Mouse (Mus musculus): ENCODE data around the gene Il1r1.

The Il1r1 gene

DNA sequence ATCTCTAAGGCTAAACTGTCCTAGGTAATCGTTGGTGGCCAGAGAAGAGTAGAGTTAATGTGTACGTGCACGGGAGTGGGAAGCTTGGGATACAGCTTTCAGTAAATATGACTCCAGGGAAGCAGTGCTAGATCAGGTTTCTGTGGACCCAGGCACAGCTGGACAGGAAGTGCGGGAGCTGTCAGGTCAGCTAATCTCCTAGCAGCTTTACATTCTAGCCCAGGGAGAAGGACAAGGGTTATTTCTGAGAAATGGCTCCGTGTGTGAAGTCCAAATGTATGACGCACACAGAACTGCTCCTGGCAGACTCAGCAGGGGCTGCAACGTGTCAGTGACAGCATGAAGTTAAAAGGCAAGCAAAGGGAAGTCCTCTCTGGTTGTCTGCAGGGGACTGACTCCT is 8.3 kb downstream of the Il1r1 start:
- no peak for DNase-seq

GRCm38 (mm10) chr1:40233621-40234020 is 8.7 kb downstream of the Il1r1 start:
- DNase-seq: no peak

- DNase-seq: no peak
Measured at GRCm38 (mm10) chr1:40235597-40236249, 10.8 kb downstream of the Il1r1 start.

DNA sequence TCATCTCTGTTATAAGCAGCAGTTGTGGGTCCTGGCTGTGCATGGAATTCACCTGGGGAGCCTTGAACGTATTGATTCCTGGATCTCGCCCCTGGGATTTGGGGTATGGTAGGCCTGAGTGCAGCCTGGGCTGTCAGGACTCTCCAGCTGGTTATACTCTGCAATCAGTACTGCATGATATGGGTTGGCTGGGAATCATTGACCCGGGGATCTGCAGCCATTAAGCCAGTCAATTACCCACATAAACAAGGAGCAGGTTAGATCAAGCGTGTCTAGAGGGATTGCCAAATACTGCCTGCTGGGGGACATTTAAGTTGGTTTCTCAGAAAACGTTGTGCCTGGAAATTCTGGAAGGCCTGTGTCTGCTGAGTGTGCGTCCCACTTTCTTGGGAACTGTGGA is 11.8 kb downstream of the Il1r1 start:
- no peak for DNase-seq

- no peak for DNase-seq
Measured at GRCm38 (mm10) chr1:40237094-40237493, 12.2 kb downstream of the Il1r1 start.

DNA sequence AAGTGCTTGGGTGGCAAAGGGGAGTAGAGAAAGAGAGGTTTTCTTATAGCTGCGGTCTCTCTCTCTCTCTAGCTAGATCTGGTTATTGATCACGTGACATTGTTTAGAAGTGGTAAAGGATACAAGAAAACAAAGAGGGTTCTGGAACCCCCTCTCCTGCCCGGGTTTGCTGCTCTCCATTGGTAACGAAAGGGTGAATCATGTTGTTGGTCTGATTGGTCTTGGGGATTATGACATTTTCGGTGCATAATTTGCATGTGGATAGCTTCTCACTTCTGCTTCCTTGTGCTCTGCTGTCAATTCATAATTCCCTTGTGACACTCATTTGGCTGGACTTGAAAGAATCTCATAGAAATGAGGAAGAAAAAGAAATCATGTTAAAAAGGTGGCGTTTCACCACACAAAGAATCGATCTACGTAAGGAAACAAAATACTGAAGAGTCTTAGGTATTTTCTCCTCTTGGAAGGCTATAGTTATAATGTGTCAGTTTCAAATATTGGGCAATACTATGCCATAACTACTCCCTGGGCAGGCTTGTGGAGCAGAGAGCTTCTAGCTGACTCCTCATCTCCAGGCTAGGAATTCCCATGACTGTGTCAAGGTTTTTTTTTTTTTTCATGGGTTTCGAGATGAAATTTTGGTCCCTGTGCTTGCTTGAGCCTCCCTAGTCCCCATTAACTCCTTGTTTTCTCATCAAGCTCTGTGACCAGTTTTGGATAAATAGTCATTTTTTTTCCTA is 15.6 kb downstream of the Il1r1 start:
- no peak for DNase-seq

DNA sequence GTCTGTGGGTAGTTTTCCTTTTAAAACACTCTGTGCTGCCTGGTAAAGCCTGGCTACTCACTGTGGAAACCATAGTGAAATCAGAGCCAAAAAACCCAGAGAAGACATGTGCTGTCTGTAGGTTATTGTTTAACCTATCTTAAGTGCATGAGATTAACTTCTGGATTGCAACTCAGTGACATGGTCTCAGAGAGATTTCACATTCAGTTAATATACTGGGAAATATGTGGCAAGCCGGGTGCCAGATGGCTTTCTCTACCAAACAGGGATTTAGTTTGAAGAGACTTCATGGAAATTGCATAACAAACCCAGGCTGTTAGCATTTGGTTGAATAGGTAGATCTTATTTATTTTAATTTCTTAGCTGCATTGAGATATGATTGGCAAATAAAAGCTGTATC is 17.8 kb downstream of the Il1r1 start:
- no peak for DNase-seq

DNA sequence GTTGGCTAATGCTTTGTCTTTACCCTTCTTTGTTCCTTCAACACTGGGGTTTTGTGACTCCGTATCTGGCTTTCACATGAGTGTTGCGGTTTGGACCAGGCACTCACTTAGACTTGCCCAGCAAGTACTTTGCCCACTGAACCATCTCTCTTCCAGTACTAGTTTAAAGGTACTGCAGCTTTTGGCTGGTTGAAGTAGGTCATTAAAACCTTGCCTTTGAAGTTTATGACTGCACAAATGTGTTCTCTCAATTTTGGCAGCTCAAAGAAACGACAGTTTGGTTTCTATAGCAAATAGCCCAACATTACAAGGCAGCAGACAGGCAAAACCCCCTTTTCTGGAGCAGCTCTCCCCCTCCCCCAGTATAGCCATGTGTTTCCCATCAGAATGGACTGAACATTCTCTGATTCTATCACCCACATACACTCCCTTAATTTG is 18.7 kb downstream of the Il1r1 start:
- DNase-seq: no peak

DNA sequence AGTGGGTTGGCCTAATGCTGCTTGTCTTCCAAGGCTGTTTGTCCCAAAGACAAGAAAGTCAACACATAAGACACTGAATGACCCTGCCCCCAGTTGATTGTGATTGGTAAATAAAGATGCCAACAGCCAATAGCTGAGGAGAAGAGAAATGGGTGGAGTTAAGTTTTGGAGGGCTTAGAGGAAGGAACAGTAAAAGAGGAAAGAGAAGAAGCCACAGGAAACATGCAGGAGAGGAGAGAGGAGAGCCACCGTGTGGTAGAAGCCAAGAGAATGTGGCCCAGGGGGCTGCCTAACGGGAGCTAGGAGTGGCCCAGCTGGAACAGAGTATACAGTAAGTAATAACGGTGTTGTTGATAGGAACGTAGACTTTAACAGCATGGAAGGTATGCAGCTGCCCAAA is 25.5 kb downstream of the Il1r1 start:
- no peak for DNase-seq

- DNase-seq: no peak
Measured at GRCm38 (mm10) chr1:40252507-40252906, 27.6 kb downstream of the Il1r1 start.

- no peak for DNase-seq
Measured at GRCm38 (mm10) chr1:40253940-40254339, 29.1 kb downstream of the Il1r1 start.

GRCm38 (mm10) chr1:40254347-40255057 is 29.6 kb downstream of the Il1r1 start:
- DNase-seq: no peak

- no peak for DNase-seq
Measured at GRCm38 (mm10) chr1:40262441-40263121, 37.7 kb downstream of the Il1r1 start.

DNA sequence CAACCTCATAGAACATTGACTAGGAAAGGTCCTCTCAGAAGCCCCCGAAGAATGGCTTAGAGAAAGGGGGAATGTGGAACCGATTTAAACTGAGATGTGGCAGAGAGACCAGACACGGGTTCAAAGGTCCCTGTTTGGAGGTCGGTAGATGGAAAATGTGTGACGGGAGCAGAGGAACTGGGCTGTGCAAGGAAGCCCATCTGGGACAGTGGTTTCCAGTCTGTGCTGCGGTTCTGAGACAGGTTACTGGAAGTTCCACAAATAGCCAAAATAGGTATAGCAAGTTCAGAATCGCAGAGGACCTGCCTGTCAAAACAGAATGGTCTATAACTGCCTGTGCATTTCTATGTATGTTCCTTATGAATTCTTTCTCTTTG is 38.2 kb downstream of the Il1r1 start:
- DNase-seq: no peak

DNA sequence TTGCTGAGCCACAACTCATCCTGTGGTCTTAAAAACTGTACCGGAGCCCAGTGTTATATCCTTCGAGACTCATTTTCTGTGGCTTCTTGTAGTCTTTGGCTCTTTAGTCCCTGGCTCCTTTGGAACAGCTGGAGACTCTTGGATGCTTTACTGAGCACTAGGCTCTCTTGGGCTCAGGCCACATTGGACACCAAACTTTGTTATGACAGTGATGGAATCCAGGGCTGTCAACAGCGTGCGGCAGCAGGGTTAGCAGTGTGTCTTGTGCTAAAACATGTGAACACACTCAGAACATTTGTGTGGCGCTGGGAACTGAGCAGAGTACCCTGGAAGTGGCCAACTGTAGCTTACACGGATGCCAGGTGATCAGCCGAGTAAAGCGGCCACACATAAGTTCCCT is 38.8 kb downstream of the Il1r1 start:
- no peak for DNase-seq

DNA sequence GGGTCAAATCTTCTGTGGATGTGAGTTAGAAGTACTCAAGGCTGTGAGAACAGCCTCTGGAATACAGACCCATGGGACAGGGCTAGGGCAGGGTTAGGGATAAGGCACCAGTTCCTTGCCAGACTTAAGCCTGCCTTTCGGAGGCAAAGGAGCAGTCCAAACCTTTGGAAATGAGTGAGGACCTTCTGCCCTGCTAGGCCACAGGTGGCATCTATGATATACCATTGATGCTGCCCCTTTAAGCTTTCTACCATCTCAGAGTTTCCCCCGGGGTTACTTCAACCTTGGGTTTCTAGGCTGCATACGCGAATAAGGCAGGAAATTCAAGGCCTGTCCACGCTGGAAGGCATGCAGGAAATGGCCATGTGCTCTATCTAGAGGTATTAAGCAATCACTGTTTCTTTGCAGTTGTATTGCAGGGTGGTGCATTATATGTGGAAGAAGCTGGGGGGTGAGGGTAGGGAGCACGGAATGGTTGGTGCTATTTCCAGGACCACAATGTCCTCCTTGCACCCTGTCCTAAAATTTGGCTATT is 40.5 kb downstream of the Il1r1 start:
- DNase-seq: no peak

DNA sequence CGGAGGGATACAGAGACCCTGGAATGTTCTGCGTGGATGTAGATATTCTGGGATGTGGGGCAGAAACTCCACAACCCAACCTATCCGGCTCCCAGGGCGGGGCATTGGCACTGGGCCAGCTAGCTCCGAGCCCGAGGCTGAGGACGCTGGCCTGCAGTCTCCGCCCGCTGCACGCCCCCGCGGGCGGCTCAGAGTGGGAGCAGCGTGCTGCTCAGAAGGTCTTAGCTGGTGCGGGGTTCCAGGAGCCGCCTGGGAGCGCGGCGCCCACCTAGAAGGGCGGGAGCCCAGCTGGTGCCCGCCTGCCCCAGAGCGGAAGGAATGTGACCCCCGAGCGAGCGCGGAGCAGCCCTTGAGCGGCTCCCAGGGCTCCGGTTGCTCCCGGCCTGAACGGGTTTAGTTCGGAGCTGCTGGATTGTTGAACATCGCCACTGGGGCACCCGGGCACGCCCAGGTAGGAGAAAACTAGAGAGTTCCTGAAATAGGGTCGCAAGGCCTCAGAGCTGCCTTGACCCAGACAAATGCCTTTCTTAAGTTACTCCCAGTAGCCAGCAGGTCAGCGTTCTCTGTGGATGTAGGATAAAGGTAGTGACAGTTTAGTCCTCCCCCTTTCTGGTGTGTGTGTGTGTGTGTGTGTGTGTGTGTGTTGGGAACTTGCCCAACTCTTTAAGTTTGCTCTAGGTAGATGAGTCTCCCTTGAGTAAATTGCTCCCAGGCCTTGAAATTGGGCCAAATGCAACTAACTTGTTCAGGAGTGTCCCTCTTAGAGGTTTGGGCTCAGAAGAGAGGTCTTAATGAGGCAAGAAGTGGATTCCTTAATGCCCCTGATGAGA is 41.8 kb downstream of the Il1r1 start:
- peak; percentile 70 to 74 for DNase-seq

DNA sequence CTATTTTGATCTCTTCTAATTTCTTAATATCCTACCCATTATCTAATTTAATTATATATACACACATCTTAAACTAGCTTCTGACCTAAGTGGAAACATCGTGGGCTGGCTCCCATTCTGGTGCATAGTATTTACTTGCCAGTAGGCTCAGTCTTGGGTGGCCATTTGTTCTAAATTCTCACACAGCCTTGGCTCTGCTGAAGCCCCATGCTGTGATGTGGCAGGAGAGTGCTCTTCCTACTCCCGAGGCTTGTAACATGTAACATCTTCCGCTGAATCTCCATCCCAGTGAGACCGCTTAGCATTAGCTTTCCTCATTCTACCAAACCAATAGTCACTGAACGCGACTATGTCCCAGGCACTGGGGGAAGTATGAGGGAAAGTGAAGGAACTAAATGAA is 43.0 kb downstream of the Il1r1 start:
- DNase-seq: peak; percentile 41 to 44

DNA sequence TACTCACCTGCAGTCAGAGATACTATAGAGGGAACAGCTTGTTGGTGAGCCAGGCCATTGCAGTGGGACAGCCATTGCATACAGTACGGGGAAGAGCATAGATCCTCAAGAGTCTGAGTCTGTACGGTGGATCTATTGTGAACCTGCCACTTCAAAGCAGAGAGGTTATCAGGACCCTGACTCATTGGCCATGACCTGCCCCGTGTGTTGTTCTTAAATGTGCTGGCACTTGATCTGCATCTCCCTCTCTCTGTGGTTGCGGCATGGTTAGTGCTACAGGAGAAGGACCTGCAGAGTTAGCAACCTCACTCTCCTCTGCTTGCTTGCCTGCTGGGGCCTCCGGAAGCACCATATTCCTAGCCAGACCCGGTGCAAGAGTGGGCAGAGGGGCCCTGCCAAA is 43.7 kb downstream of the Il1r1 start:
- no peak for DNase-seq

DNA sequence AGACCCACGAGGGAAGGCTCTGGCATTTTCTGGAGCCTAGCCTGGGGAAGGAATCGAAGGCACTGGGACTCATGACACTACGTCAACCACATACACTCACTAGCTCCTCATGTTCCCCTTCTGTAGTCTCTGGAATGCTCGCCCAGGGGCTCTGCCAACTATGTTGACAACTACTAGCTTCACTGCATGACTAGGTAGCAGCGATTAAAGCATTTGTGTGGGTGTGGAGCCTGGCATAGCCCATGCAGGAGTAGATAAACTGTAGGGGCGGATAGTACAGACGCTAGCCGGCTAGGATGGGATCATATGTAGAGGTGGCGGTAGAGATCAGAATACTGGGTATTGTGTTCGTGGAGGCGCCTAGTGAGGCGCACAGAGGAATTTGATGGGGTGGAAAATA is 45.5 kb downstream of the Il1r1 start:
- no peak for DNase-seq

DNA sequence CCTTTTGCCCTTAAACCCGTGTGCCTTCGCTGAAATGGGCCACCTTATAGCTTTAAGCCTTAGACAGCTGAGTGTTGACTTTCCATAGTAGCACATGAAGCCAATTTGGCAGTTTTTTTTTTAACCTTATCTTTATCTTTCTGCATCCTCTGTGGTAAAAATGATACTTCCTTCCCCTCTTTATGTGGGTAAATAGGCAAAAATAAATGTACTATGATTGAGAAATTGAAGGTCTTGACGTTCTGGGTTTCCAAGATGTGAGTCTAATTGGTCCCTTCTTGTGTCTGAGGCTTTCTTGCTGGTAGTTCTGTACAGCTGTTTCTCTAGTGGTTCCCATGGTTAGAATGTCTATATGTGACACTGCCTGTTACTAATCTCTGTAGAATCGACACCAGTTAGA is 46.2 kb downstream of the Il1r1 start:
- DNase-seq: no peak

- DNase-seq: no peak
Measured at GRCm38 (mm10) chr1:40271486-40272055, 46.7 kb downstream of the Il1r1 start.
